Mouse (Mus musculus): ENCODE measurements around the gene D10Wsu102e. TPM values are rescaled to one million over a fixed set of nuclear protein-coding genes. Genes with fewer than 3 reads are reported as not detected.
A peak's percentile ranks its signal among the peaks of the same experiment; 100 is the strongest.

The D10Wsu102e gene
- polyA plus RNA-seq, 1 experiment from 2014 or later: 0.20 TPM

DNA sequence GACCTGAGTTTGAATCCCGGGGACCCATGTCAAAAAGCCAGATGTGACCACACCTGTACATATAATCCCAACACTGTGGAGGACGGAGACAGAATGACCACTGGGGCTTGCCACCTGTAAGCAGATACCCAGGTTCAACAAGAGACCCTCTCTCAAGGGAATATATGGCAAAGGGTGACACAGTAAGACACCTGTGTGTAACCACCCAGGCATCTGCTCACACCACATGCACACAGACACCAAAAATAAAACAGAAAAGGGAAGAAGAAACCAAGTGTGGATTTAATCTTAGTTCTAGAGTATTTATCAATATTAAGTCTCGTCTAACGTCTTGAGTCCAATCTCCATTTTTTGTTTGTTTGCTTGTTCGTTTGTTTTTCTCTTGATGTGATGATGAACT is 28.2 kb upstream of the D10Wsu102e start:
- no peak for TF ChIP-seq EP300 (IDR thresholded peaks at IDR 0.05)
- no peaks in the 10 kb centered on the region for H3K9me3 ChIP-seq (ENCODE audit: low read length)
- H3K36me3 ChIP-seq (ENCODE audit: insufficient read depth, low read length): no peaks in the 10 kb centered on the region
- H3K4me3 ChIP-seq (ENCODE audit: low read depth, low read length): no peak overlapping the region
- no peak overlapping the region for H3K4me2 ChIP-seq (replicated peaks; ENCODE audit: low read depth, low read length)
- ATAC-seq (no peak), DNase-seq (ENCODE audit: low spot score) (no peak)
- H3K27me3 ChIP-seq (replicated peaks; ENCODE audit: insufficient read depth, low read length): 0 out of 2 replicates have a peak, but pooled peaks cover under 1% of the 10 kb centered on the region
- no peak overlapping the region for H3K27ac ChIP-seq (ENCODE audit: low read length)
- H3K9ac ChIP-seq (replicated peaks; ENCODE audit: low read depth): no peak overlapping the region
- 82% methylated on average over 5 of the region's 5 CpGs for WGBS
- no peaks in the 10 kb centered on the region for H3K4me1 ChIP-seq (ENCODE audit: insufficient read depth, low read depth, low read length)

DNA sequence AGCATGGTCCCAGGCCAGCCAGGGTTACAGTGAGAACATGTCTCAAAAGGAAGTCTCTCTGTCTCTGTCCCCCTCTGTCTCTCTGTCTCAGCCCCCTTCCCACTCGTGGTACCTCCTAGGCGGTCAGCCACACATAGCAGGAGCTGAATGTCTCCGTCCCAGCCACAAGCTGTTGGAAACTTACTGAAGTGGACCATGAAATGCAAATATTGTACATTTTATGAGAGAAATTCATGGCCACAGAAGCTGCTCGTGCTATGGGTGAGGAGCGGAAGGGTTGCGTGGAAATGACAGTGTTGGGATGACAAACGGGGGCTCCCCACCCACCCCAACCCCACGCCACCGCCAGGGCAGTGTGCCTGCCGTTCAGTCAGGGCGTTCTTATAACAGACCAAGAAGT is 27.4 kb upstream of the D10Wsu102e start:
- H3K9me3 ChIP-seq (ENCODE audit: low read length): no peaks in the 10 kb centered on the region

DNA sequence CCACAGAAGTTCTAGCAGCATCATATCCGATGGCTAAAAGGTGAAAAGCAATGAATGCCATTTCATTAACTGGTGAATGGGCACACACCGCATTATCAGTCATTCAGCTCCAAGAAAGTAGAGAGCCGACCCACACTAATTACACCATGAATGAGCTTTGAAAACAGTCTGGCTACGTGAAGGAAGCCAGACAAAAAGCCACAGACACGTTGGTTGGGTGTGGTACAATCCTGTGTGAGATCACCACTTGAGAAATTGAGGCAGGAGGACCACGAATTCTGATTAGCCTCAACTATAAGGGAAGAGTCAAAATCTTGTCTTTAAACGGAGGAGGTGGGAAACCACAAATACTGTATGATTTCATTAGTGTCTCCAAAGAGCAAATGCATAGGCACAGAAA is 23.7 kb upstream of the D10Wsu102e start:
- TF ChIP-seq EP300 (IDR thresholded peaks at IDR 0.05): no peak
- no peak for TF ChIP-seq CTCF (IDR thresholded peaks at IDR 0.05)
- Histone ChIP-seq H3K27me3 (replicated peaks; ENCODE audit: insufficient read depth, low read length) (peaks cover 9% of the 10 kb centered on the region), H3K4me2 (replicated peaks; ENCODE audit: low read depth, low read length) (no peak overlapping the region), H3K9me3 (ENCODE audit: low read length) (no peaks in the 10 kb centered on the region), H3K9ac (replicated peaks; ENCODE audit: low read depth) (no peak overlapping the region), H3K36me3 (ENCODE audit: insufficient read depth, low read length) (no peaks in the 10 kb centered on the region), H3K4me1 (ENCODE audit: insufficient read depth, low read depth, low read length) (no peaks in the 10 kb centered on the region), H3K27ac (ENCODE audit: low read length) (no peak overlapping the region), H3K4me3 (ENCODE audit: low read depth, low read length) (no peak overlapping the region)
- 40% methylated on average over 7 of the region's 7 CpGs for WGBS
- ATAC-seq (no peak), DNase-seq (ENCODE audit: low spot score) (no peak)

More for the DNA sequence above, 27.4 kb upstream of the D10Wsu102e start:
- no peak for TF ChIP-seq EP300 (IDR thresholded peaks at IDR 0.05)
- no peak for TF ChIP-seq CTCF (IDR thresholded peaks at IDR 0.05)
- Histone ChIP-seq H3K27ac (ENCODE audit: low read length) (no peak overlapping the region), H3K4me3 (ENCODE audit: low read depth, low read length) (no peak overlapping the region), H3K27me3 (replicated peaks; ENCODE audit: insufficient read depth, low read length) (0 out of 2 replicates have a peak, but pooled peaks cover 5% of the 10 kb centered on the region), H3K9ac (replicated peaks; ENCODE audit: low read depth) (no peak overlapping the region), H3K4me2 (replicated peaks; ENCODE audit: low read depth, low read length) (no peak overlapping the region), H3K4me1 (ENCODE audit: insufficient read depth, low read depth, low read length) (no peaks in the 10 kb centered on the region), H3K36me3 (ENCODE audit: insufficient read depth, low read length) (no peaks in the 10 kb centered on the region)
- DNase-seq (ENCODE audit: low spot score) (no peak), ATAC-seq (no peak)
- WGBS: 69% methylated on average over 11 of the region's 11 CpGs

DNA sequence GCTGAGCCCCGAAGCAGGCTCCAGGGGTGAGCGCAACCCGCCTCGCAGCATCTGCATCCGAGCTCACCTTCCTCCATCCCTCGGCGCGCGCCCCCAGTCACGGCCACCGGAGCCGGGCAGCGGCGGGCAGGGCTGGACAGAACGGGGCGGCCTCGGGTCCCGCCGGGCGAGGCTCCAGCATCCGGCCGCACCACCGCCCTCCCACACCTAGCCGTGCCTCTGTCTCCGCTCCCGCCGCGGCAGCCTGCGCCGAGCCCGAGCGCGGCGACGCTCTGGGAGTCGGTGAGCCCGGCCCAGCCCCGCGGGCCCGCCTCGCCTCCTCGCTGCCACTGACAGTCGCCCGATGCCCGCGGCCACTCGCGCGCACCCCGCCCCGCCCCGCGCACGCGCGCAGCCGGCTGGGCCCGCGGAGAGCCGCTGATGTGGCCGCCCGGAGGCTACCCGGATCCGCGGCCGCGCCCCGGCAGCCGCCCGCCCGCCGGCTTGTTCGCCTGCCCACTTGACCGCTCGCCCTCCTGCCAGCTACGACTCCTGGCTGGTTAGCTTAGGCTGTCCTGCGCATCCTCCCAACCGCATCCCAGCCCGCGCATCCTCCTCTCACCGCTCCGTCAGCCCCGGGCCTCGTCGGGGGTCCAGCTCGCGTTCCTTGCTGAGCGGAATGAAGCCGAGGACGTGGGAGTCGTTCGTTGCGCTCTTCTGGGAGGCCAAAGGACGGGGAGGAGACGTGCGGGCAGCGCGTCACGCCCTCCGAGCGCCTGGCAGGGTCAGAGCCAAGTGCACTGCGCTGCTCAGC is 22.7 kb upstream of the D10Wsu102e start, which contains the start of gene Slc41a2:
Gene Slc41a2, minus strand, starts transcription at position 724 of the 793 bp plus-strand sequence.
- TF ChIP-seq EP300 (IDR thresholded peaks at IDR 0.05) (no peak), CTCF (IDR thresholded peaks at IDR 0.05) (no peak)
- no peaks in the 10 kb centered on the region for H3K4me1 ChIP-seq (ENCODE audit: insufficient read depth, low read depth, low read length)
- 0 out of 2 replicates have a peak within 1 kb of the TSS, but pooled peaks have one; percentile 19 for H3K9ac ChIP-seq (replicated peaks; ENCODE audit: low read depth)
- DNase-seq (ENCODE audit: low spot score) (peak; percentile 70), ATAC-seq (peak; percentile 93)
- peak within 1 kb of the TSS; percentile 52 for H3K4me3 ChIP-seq (ENCODE audit: low read depth, low read length)
- peak within 1 kb of the TSS; percentile 93 for H3K4me2 ChIP-seq (replicated peaks; ENCODE audit: low read depth, low read length)
- H3K27ac ChIP-seq (ENCODE audit: low read length): peak within 1 kb of the TSS; percentile 32; the same call in 1 of the 2 replicates
- no peaks in the 10 kb centered on the region for H3K36me3 ChIP-seq (ENCODE audit: insufficient read depth, low read length)
- under 1% methylated on average over 78 of the region's 102 CpGs for WGBS
- H3K27me3 ChIP-seq (replicated peaks; ENCODE audit: insufficient read depth, low read length): peaks cover 9% of the 10 kb centered on the region
- no peaks in the 10 kb centered on the region for H3K9me3 ChIP-seq (ENCODE audit: low read length)

DNA sequence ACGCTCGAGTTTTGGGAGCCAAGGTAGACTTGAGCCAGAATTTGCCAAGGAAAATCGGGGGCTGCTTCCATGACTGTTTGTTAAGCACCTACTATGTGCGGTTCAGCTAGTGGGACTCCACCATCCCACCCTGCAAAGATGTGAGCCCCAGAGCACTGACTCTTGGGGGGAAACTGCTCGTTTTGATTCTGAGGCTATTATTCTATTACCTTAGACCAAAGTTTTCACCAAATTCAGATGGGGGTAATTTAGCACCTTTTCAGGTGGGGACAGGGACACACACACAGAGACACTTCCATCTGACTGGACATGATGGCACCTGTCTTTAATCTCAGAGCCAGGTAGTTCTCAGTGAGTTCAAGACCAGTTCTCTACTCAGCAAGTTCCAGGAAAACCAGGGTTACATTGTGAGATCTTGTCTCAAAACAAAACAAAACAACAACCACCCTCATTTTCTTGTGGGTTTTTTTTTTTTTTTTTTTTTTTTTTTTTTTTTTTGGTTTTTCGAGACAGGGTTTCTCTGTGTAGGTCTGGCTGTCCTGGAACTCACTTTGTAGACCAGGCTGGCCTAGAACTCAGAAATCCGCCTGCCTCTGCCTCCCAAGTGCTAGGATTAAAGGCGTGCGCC is 21.9 kb upstream of the D10Wsu102e start:
- H3K27ac ChIP-seq (ENCODE audit: low read length): peak overlapping the region; percentile 32; the same call in 1 of the 2 replicates
- no peaks in the 10 kb centered on the region for H3K9me3 ChIP-seq (ENCODE audit: low read length)
- no peaks in the 10 kb centered on the region for H3K4me1 ChIP-seq (ENCODE audit: insufficient read depth, low read depth, low read length)
- H3K4me2 ChIP-seq (replicated peaks; ENCODE audit: low read depth, low read length): peak overlapping the region; percentile 93
- H3K9ac ChIP-seq (replicated peaks; ENCODE audit: low read depth): no peak overlapping the region
- peaks cover 9% of the 10 kb centered on the region for H3K27me3 ChIP-seq (replicated peaks; ENCODE audit: insufficient read depth, low read length)
- peak overlapping the region; percentile 52 for H3K4me3 ChIP-seq (ENCODE audit: low read depth, low read length)
- WGBS: 45% methylated on average over 7 of the region's 9 CpGs
- TF ChIP-seq CTCF (IDR thresholded peaks at IDR 0.05) (no peak), EP300 (IDR thresholded peaks at IDR 0.05) (no peak)
- ATAC-seq (no peak), DNase-seq (ENCODE audit: low spot score) (no peak)
- H3K36me3 ChIP-seq (ENCODE audit: insufficient read depth, low read length): no peaks in the 10 kb centered on the region

DNA sequence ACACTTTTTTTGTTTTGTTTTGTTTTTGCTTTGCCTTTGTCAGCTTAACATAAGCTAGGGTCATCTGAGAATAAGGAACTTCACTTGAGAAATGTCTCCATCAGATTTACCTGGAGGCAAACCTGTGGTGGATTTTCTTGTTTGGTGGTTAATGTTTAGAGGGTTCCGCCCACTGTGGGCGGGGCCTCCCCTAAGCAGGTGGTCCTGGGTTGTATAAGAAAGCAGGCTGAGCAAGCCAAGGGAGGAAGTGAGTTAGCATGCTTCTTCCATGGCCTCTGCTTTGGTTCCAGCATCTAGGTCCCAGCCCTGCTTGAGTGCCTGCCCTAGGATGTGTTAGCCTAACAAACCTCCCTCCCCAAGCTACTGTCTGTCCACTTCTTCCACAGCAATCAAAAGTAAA is 18.8 kb upstream of the D10Wsu102e start:
- Histone ChIP-seq H3K9me3 (ENCODE audit: low read length) (no peaks in the 10 kb centered on the region), H3K9ac (replicated peaks; ENCODE audit: low read depth) (no peak overlapping the region), H3K4me1 (ENCODE audit: insufficient read depth, low read depth, low read length) (no peaks in the 10 kb centered on the region), H3K4me3 (ENCODE audit: low read depth, low read length) (no peak overlapping the region), H3K27me3 (replicated peaks; ENCODE audit: insufficient read depth, low read length) (peaks cover 9% of the 10 kb centered on the region), H3K36me3 (ENCODE audit: insufficient read depth, low read length) (no peaks in the 10 kb centered on the region), H3K4me2 (replicated peaks; ENCODE audit: low read depth, low read length) (no peak overlapping the region), H3K27ac (ENCODE audit: low read length) (no peak overlapping the region)
- ATAC-seq (no peak), DNase-seq (ENCODE audit: low spot score) (no peak)
- 34% methylated on average over 2 of the region's 2 CpGs for WGBS
- TF ChIP-seq CTCF (IDR thresholded peaks at IDR 0.05): no peak
- no peak for TF ChIP-seq EP300 (IDR thresholded peaks at IDR 0.05)

Data from lung, postnatal 0 days (tissue).